Mouse (Mus musculus) right cerebral cortex, adult 18-20 months (tissue): ENCODE measurements around the gene Usmg5.

Experiments
- DNase-seq: peaks from one replicate; pipeline ENCODE4 v3.0.0; 2022; ENCODE audit warnings: mixed read lengths

Gene Usmg5

GRCm38 (mm10) chr19:47053471-47053870, 37.0 kb downstream of the Usmg5 start:
- no peak for DNase-seq

DNA sequence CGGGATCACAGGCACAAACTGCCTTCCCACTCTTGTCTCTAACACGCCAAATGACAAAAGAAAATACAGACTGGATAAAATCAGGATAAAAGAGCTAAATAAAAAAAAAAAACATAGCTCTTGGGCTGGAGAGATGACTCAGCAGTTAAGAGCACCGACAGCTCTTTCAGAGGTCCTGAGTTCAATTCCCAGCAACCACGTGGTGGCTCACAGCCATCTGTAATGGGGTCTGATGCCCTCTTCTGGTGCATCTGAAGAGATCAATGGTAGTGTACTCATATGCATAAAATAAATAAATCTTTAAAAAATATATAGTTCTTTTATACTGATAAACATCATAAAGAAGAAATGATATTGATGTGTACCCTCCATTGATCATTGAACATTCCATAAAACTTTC, 37.5 kb downstream of the Usmg5 start:
- DNase-seq, result no peak

GRCm38 (mm10) chr19:47050271-47051032, 40.0 kb downstream of the Usmg5 start, which contains the start of gene Pcgf6:
TSS of gene Pcgf6 (minus strand) at chr19:47050906.
- peak; percentile 90 for DNase-seq

DNA sequence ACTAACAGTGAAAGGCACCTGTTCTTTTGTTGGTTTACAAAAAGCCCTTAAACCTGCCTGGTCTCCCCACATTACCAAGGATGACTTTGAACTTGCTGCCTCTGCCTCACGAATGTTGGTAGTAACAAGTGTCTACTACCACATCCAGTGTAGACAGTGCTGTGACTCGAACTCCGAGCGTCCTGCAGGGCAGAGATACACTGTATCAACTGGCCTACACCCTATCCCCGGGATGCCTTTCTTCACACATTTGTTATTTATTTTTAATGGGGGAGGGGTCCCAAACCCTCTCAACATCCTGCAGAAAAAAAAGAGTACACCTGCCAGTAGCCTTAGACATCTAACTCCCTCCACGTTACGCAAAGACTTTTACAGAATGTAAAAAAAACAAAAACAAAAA, 40.6 kb downstream of the Usmg5 start:
- no peak for DNase-seq

GRCm38 (mm10) chr19:47049061-47049460, 41.4 kb downstream of the Usmg5 start:
- DNase-seq, result no peak

- no peak for DNase-seq
These were observed 43.1 kb downstream of the Usmg5 start for GRCm38 (mm10) chr19:47047236-47047833.

GRCm38 (mm10) chr19:47046343-47046742, 44.1 kb downstream of the Usmg5 start:
- no peak for DNase-seq

DNA sequence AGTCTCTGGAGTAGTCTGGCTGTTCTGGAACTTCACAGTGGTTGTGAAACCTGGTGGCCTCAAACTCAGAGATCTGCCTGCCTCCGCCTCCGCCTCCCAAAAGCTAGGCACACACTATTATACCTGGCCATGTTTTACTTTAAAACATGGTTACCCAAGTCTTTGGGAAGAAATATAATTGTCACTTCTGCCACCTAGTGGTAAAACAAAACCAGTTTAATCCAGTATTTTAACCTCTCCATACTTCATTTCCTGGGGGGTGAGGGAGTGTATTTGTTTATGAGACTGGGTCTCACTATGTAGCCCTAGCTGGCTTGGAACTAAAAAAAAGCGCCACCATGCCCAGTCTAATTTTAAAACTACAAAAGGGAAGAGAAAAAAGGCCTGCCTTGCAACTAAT, 46.8 kb downstream of the Usmg5 start:
- no peak for DNase-seq

DNA sequence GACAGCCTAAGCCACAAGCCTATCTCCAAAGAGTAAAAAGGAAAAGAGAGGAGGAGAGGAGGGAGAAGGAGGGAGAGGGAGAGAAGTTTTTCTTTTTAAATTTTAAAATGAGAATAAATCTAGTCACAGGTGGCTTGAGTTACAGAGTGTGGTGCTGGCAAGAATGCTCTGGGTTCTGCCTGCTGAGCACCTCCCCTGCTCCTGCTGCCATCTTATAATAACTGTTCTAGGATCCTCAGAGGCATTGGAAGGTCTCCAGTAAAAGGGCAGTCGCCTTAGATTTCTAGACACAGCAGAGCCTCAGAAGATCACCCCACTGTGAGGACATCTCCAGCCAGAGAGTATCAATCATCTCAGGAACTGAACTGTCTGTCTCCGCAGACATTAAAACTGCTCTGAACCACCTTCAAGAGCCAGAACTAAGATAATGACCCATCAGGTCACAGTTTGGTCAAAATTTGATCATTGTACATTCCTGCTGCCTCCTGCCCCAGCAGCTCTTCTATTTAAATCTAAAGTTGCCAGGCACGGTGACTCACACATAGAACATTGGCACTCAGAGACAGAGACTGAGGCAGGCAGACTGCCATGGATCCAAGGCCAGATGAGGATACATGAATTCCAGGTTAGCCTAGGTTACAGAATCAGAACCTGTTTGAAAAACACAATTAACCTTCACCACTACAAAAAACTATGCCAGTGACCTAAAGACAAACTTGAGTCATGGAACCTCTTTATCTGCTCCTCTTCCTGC, 49.5 kb downstream of the Usmg5 start:
- DNase-seq, result peak; percentile 59

DNA sequence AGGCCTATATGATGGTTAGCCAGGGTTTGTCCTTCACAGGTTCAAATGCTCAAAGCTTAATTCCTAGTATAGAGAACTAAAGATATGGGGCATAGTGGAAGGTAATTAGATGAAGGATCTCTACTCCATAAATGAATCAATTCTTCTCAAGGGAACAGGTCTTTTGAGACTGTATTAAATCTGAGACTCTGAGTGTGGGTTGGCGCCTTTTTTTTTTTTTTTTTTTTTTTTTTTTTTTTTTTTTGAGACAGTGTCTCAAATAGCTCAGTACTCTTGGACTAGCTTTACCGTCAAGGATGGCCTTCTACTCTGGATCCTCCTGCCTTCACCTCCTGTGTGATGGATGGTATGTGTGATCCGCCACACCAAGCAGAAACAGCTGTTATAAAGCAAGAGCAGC, 53.9 kb downstream of the Usmg5 start:
- no peak for DNase-seq

GRCm38 (mm10) chr19:47034916-47035315, 55.5 kb downstream of the Usmg5 start:
- peak; percentile 83 for DNase-seq
